Mouse (Mus musculus) heart, postnatal 0 days (tissue): Measurements from ENCODE around the gene Cldn7.

Experiments used
- CTCF ChIP-seq: IDR thresholded peaks from 2 replicates; pipeline ENCODE4 v1.5.1; 2016; ENCODE audit warnings: antibody characterized with exemption, control low read depth, low read depth
- EP300 ChIP-seq: IDR thresholded peaks from 2 replicates; pipeline ENCODE4 v1.6.1; 2016; ENCODE audit warnings: antibody characterized with exemption, low read depth

DNA sequence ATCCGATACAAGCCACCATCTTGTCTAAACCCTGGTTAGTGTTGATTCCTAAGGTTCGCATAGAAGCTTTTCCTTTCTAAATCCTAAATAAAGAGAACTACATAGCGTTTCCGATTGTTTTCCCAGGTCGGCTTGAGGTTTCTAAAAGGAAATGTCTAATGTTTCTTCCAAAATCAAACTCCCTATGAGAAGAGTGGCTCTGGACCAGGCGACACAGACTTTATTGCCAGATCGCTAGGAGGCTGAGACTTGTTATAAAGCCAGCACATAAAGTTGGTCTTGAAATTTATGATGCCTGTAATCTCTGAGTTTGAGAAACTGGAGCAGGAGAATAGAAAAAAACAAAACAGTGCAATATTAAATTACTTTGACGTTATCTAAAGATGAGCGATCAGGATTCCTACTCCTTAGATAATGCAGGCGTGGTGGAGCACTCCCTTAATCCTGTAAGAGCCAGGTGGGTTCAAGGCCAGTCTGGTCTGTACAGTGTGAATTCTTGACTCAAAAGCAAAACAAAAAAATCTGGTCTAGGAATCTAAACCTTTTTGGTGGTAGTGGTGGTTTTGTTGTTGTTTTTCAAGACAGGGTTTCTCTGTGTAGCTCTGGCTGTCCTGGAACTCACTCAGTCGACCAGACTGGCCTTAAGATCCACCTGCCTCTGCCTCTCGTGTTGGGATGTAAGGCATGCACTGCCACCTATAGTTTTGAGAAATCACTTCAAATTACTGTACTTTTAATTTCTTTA is 42.4 kb upstream of the Cldn7 start:
- no peak for TF ChIP-seq CTCF
- TF ChIP-seq EP300, result peak; percentile 28; the same call in 1 of the 2 replicates
